Mouse (Mus musculus): ENCODE results near the gene Tmc7.

GRCm38 (mm10) chr7:118533178-118533578, 51.4 kb downstream of the Tmc7 start, which contains the start of gene Coq7:
- no peak for TF ChIP-seq POLR2A (IDR thresholded peaks at IDR 0.05; ENCODE audit: control insufficient read depth, low read depth, low read length)
- TF ChIP-seq CTCF (IDR thresholded peaks at IDR 0.05; ENCODE audit: control insufficient read depth, insufficient read depth, insufficient replicate concordance, low read depth, low read length), result no peak

Data from testis, adult 2 months (tissue).